Mouse (Mus musculus): ENCODE measurements at regions not wholly inside any gene's neighbourhood (a gene's known extent, or its start where the extent isn't known, plus 50 kb on each side); places are given as distances from the start of the nearest gene placed in this dataset.

DNA sequence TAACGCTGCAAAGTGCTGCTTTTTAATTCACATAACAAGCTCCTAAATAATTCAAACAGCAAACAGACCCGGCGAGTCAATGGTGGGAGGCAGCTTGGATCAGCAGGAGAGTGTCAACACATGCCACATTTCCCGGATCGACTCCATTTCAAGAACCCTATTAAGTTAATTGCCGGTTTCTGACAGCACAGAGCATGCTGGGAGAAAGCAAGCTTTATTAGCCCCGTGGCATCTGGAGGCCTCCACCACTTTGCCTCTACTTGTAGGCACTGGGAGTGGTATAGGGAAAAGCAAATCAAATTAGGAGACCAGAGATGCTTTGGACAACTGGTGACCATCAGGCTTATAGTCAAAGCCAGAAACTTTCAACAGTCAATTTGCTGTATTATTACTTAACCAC, 188.5 kb downstream of the Emx2 start:
- ATAC-seq (ENCODE audit: low FRiP score, low read depth) = no peak; the same call in 1 of the 2 replicates
- H3K4me2 ChIP-seq (replicated peaks) = peak overlapping the region; percentile 34
- WGBS = 11% methylated on average over 7 of the region's 7 CpGs
- peaks cover 8% of the 10 kb centered on the region; the same call in 1 of the 2 replicates for H3K27me3 ChIP-seq
- H3K4me1 ChIP-seq = peaks cover 19% of the 10 kb centered on the region
- H3K36me3 ChIP-seq = no peaks in the 10 kb centered on the region
- H3K27ac ChIP-seq = no peak overlapping the region
- H3K4me3 ChIP-seq = no peak overlapping the region
- no peaks in the 10 kb centered on the region for H3K9me3 ChIP-seq
- no peak overlapping the region for H3K9ac ChIP-seq

DNA sequence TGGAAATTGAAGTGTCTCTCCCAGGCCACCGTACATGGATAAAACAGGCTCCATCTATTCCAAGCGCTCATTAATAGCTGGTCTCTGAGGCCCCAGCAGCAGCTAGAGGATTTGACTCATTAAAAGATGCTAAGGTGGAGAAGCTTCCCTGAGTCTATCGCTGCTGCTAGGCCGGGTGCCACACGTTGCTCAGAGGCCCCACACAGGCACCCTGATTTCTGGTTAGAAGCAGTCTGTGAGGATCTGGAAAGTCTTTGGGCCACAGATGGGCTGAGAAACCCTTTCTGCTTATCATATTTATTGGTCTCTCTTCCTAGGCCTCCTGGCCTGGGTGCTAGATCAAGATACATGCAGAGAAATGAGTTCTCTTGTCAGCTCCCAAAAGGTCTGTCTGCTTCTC, 191.2 kb downstream of the Emx2 start:
- WGBS = 86% methylated on average over 5 of the region's 5 CpGs
- peaks cover 8% of the 10 kb centered on the region; the same call in 1 of the 2 replicates for H3K27me3 ChIP-seq
- no peaks in the 10 kb centered on the region for H3K9me3 ChIP-seq
- ATAC-seq (ENCODE audit: low FRiP score, low read depth) = no peak
- H3K4me1 ChIP-seq = peaks cover 19% of the 10 kb centered on the region
- H3K9ac ChIP-seq = no peak overlapping the region
- no peaks in the 10 kb centered on the region for H3K36me3 ChIP-seq
- no peak overlapping the region for H3K4me2 ChIP-seq (replicated peaks)
- no peak overlapping the region for H3K4me3 ChIP-seq
- no peak overlapping the region for H3K27ac ChIP-seq

DNA sequence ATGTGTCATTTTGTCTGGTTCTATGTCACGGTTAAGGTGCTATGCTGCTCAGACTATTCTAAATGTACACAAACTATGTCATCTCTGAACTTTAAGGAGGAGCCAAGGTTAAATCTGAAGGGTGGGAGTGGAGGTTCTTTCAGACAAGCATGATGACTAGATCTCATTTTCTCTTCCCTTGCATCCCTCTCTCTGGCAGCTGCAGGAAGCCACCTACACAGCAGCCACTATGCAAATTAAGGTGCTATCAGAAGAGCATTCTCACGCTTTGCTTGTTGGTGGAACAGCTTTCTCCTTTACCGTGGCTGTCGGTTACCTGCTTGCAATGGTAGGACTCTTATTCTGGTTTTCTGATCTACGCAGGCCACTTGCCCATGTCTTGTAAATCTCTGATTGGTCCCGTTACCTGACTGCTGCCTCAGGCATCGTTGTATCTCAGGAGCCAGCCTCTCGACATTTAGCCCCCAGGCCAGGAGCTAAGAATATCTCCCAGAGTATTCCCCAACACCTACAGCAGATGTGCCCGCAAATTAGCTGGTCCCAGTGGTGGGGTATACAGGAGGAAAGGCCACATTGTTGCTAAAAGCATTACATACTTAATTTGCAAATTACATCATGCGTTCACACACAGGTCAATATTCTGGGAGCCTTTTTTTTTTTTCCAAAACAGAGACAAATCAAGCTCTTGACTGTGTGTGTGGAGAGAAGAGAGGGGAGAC, 192.6 kb downstream of the Emx2 start:
- Histone ChIP-seq H3K27ac (no peak overlapping the region), H3K9me3 (no peaks in the 10 kb centered on the region), H3K27me3 (peaks cover 3% of the 10 kb centered on the region; the same call in 1 of the 2 replicates), H3K9ac (no peak overlapping the region), H3K4me1 (peaks cover 19% of the 10 kb centered on the region), H3K4me3 (no peak overlapping the region), H3K4me2 (replicated peaks) (no peak overlapping the region), H3K36me3 (no peaks in the 10 kb centered on the region)
- 55% methylated on average over 10 of the region's 10 CpGs for WGBS
- no peak for ATAC-seq (ENCODE audit: low FRiP score, low read depth)

DNA sequence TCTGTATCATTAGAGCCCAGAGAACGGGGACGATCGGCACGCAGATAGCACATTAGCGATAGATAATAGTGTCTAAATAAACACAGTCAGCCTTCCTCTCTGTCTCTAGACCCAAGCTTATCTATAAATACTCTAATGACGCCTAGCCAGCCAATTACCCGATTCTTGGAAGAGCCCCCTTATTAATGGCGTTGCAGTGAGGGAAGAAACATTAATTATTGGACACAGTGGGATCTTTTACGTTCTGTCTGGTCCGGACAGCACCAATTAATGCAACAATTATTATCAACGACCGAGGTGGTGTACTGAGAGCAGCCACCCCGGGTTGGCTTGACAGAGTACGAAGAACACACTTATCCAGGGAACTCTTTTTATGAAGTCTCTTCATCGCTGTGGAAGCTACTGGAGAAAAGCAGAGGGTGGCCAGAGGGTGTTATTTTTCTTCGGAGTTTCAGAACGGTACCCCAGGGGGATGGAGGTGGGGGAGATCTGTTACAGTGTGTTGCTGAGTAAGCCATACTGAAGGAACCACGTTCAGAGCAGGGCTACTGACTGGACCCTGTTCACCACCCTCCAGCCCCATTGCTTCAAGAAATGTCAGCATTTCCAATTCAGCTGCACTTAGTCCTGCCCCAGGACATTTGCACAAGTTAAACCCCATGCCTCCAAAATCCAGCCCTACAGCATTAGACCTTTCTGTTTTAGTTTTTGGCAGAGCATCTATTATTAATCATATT, 195.6 kb downstream of the Emx2 start:
- no peak overlapping the region for H3K4me3 ChIP-seq
- 0 out of 2 replicates have a peak, but pooled peaks cover 6% of the 10 kb centered on the region for H3K4me1 ChIP-seq
- H3K9ac ChIP-seq = no peak overlapping the region
- H3K36me3 ChIP-seq = no peaks in the 10 kb centered on the region
- no peaks in the 10 kb centered on the region for H3K9me3 ChIP-seq
- 58% methylated on average over 18 of the region's 18 CpGs for WGBS
- no peak overlapping the region for H3K4me2 ChIP-seq (replicated peaks)
- no peak overlapping the region for H3K27ac ChIP-seq
- ATAC-seq (ENCODE audit: low FRiP score, low read depth) = no peak
- H3K27me3 ChIP-seq = peaks cover 3% of the 10 kb centered on the region; the same call in 1 of the 2 replicates

DNA sequence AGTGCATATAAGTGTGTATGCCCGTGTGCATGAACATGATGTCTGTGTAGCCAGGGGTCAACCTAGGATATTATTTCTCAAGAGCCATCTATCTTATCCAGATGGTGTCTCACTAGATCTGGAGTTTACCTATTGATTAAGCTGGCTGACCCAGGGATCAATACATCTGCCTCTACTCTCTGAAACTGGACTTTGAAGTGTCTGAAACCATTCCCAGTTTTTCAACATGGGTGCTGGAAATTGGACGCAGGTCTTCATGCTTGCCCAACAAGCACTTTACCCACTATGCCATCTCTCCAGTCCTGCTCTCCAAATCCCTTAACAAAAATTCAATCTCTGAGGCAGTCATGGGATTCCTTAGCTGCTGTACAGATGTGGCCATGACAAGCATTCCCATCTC, 197.1 kb downstream of the Emx2 start:
- no peak for ATAC-seq (ENCODE audit: low FRiP score, low read depth)
- Histone ChIP-seq H3K4me2 (replicated peaks) (no peak overlapping the region), H3K27ac (no peak overlapping the region), H3K9me3 (no peaks in the 10 kb centered on the region), H3K9ac (no peak overlapping the region), H3K4me1 (0 out of 2 replicates have a peak, but pooled peaks cover 6% of the 10 kb centered on the region), H3K36me3 (no peaks in the 10 kb centered on the region), H3K27me3 (no peaks in the 10 kb centered on the region), H3K4me3 (no peak overlapping the region)
- 95% methylated on average over 2 of the region's 2 CpGs for WGBS

DNA sequence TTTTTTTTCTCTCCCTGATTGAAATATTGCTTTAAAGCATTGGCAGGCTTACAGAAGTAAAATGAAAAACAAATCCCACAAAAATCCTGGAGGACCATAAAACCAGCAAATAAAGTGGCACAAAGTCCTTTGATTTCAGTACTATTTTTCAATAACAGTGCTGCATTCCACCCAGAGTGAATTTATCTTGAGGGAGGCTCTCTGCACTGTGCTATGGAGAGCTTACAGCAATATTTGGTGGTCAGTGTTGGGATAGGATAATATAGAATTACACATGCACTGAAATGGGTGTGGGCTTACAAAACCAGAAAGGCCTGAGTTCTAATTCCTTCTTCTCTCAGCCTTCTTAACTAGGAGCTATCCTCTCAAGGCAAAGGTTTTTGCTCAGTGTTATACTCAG, 211.6 kb downstream of the Emx2 start:
- ATAC-seq (ENCODE audit: low FRiP score, low read depth) = peak; percentile 78
- no peaks in the 10 kb centered on the region for H3K9me3 ChIP-seq
- H3K4me2 ChIP-seq (replicated peaks) = no peak overlapping the region
- no peak overlapping the region for H3K4me3 ChIP-seq
- no peaks in the 10 kb centered on the region for H3K27me3 ChIP-seq
- no peak overlapping the region for H3K9ac ChIP-seq
- H3K36me3 ChIP-seq = no peaks in the 10 kb centered on the region
- peak overlapping the region; percentile 72 for H3K27ac ChIP-seq
- H3K4me1 ChIP-seq = peaks cover 10% of the 10 kb centered on the region; the same call in 1 of the 2 replicates

DNA sequence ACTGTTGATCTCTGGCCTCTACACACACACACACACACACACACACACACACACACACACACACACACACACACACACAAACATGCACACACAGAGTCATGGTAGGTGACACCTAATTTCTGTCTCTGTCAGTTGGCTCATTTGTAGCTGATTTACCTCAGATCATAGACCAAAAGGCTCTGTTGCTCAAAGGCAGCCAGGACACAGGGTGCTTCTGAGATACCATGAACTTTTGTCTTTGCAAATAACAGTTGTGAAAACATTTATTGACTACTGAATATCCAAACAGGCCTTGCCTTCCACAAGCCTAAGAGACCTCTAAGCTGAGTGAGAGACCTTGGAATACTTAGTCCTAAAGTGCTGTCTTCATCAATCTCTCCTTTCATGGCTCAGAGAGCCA, 215.4 kb downstream of the Emx2 start:
- Histone ChIP-seq H3K9me3 (no peaks in the 10 kb centered on the region), H3K36me3 (no peaks in the 10 kb centered on the region), H3K4me2 (replicated peaks) (no peak overlapping the region), H3K27ac (no peak overlapping the region), H3K4me3 (no peak overlapping the region), H3K4me1 (peaks cover 10% of the 10 kb centered on the region; the same call in 1 of the 2 replicates), H3K9ac (no peak overlapping the region), H3K27me3 (peaks cover 6% of the 10 kb centered on the region; the same call in 1 of the 2 replicates)
- ATAC-seq (ENCODE audit: low FRiP score, low read depth) = no peak

DNA sequence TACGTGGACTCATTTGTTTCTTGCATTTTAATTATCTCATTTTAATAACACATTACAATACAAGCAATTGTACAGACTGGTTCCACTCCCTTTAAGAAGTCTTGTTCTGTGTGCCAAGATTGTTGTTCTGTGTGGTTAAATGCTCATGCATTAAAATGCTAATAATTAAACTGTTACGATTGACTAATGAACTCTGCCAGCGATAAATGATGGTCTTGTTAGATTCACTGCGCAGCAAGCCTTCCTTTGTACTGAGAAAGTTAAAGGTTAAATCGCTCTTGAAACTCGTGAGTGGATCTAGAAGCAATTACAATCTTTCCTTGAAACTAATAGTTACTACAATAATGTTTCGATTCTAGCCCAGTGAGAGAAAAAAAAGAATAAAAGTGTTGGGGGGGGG, 221.0 kb downstream of the Emx2 start:
- ATAC-seq (ENCODE audit: low FRiP score, low read depth) = no peak
- H3K4me1 ChIP-seq = no peaks in the 10 kb centered on the region
- WGBS = 67% methylated on average over 7 of the region's 7 CpGs

DNA sequence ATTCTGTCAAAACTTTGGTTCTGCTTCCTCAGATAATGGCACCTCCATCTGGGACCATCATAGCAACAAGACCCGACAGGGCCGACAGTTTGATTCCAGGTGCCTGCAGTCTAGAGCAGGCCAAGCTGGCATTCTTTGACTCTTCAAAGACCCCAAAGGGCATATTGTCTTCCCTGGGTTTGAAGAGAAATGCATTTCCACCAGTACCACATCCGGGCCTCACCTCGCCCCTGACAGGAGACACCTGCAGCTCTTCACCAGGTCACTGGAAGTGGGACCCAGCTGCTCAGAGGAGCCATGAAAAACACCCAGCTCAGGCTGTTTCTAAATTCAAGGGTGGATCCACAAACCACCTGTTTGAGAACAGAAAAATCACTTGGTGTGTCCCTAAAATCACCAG, 222.2 kb downstream of the Emx2 start:
- Histone ChIP-seq H3K36me3 (no peaks in the 10 kb centered on the region), H3K4me1 (peaks cover 3% of the 10 kb centered on the region; the same call in 1 of the 2 replicates), H3K27me3 (peaks cover 11% of the 10 kb centered on the region; the same call in 1 of the 2 replicates), H3K4me2 (replicated peaks) (no peak overlapping the region), H3K9me3 (no peaks in the 10 kb centered on the region), H3K9ac (no peak overlapping the region), H3K4me3 (no peak overlapping the region), H3K27ac (no peak overlapping the region)
- 83% methylated on average over 4 of the region's 4 CpGs for WGBS
- no peak for ATAC-seq (ENCODE audit: low FRiP score, low read depth)

More for the DNA sequence above, 221.0 kb downstream of the Emx2 start:
- Histone ChIP-seq H3K9ac (no peak overlapping the region), H3K4me3 (no peak overlapping the region), H3K4me2 (replicated peaks) (no peak overlapping the region), H3K27ac (no peak overlapping the region), H3K36me3 (no peaks in the 10 kb centered on the region), H3K9me3 (no peaks in the 10 kb centered on the region), H3K27me3 (peaks cover 8% of the 10 kb centered on the region; the same call in 1 of the 2 replicates)

DNA sequence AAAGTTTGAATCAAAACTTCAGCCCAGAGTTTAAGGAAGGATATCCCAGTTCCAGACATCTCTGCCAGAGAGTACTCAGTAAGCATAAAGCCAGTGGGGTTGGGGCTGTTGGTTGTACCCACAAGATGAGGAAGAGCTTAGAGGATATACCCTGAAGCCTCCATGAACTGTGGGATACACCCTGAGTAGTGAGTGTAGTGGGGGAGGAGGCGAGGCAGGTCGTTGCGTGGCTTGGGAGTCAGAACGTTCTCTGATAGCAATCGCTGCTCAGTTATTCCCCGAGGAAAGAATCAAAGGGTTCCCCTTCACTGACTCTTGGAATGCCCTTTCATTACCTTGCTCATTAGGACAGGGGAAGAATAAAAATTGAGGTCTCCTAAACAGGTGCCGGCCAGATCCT, 226.1 kb downstream of the Emx2 start:
- Histone ChIP-seq H3K27ac (no peak overlapping the region), H3K4me3 (no peak overlapping the region), H3K9ac (no peak overlapping the region), H3K36me3 (no peaks in the 10 kb centered on the region), H3K9me3 (no peaks in the 10 kb centered on the region), H3K27me3 (peaks cover 18% of the 10 kb centered on the region), H3K4me1 (peaks cover 25% of the 10 kb centered on the region), H3K4me2 (replicated peaks) (no peak overlapping the region)
- WGBS = 65% methylated on average over 7 of the region's 7 CpGs
- ATAC-seq (ENCODE audit: low FRiP score, low read depth) = no peak

DNA sequence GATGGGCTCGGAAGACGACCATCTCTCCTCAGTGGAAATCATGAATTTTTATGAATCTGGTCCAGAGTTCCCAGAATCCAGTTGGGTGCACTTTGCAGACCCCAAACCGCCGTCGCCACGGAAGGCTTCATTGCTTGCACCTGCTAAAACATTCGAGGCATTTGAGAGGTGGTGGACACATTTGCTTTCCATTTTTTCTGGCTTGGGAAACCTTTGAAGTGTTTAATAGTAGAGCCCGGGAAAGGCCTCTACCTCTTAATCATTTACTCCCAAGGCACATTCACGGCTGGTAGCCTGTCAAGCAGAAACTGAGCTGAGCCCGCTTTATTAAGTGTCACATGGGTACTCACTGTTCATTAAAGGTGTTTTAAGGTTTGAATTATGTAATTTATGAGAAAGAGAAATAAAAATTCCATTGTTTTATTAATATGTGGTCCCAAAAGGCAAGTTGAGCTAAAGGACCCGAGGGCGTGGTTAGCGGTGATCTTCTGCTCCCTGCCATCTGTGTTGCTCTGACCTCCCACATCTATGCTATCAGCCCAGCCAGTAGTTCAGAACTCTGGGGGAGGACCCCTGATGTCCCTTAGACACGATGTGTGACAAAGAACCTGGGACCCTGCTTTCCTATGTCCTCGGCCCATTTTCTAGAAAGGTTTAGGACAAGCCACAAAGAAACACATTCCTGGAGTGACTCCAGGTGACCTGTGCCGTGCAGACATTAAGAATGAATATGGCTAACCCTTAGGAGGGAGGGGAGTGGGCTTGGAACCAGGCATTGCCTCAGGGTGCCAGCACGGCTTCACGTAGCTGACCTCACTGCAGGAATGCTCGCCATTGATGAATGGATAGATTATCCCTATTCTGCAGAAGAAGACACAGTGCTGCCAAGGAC, 227.9 kb downstream of the Emx2 start:
- H3K4me3 ChIP-seq = no peak overlapping the region
- no peak overlapping the region for H3K4me2 ChIP-seq (replicated peaks)
- no peak overlapping the region for H3K9ac ChIP-seq
- 29% methylated on average over 19 of the region's 19 CpGs for WGBS
- H3K4me1 ChIP-seq = peaks cover 35% of the 10 kb centered on the region
- H3K36me3 ChIP-seq = no peaks in the 10 kb centered on the region
- ATAC-seq (ENCODE audit: low FRiP score, low read depth) = peak; percentile 46; the same call in 1 of the 2 replicates
- H3K27me3 ChIP-seq = peaks cover 23% of the 10 kb centered on the region
- no peak overlapping the region for H3K27ac ChIP-seq
- no peaks in the 10 kb centered on the region for H3K9me3 ChIP-seq

DNA sequence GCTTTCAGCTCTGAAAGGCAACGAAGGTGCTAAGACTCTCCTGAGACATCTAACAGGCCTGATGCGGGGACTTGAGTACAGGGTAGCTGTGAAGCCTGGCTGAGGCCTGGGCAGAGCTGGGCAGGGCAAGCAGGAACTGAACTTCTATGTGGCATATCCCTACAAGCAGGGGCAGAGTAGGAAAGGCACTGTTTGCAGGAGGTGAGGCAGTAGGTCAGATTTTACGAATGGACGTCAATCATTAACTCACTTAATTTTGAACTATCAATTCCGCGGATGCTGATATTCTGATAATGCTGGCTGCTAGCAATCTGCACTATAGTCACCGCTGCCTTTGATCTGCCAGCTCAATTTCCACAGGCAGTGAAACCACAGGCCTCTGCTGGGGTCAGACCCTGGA, 229.0 kb downstream of the Emx2 start:
- H3K9ac ChIP-seq = no peak overlapping the region
- H3K27me3 ChIP-seq = peaks cover 25% of the 10 kb centered on the region
- H3K4me1 ChIP-seq = peaks cover 46% of the 10 kb centered on the region
- no peak overlapping the region for H3K27ac ChIP-seq
- WGBS = 44% methylated on average over 7 of the region's 7 CpGs
- no peak overlapping the region for H3K4me3 ChIP-seq
- H3K4me2 ChIP-seq (replicated peaks) = no peak overlapping the region
- no peaks in the 10 kb centered on the region for H3K9me3 ChIP-seq
- H3K36me3 ChIP-seq = no peaks in the 10 kb centered on the region
- ATAC-seq (ENCODE audit: low FRiP score, low read depth) = no peak

Data from limb, embryonic 13.5 days (tissue).